In the genomic region with DNA sequence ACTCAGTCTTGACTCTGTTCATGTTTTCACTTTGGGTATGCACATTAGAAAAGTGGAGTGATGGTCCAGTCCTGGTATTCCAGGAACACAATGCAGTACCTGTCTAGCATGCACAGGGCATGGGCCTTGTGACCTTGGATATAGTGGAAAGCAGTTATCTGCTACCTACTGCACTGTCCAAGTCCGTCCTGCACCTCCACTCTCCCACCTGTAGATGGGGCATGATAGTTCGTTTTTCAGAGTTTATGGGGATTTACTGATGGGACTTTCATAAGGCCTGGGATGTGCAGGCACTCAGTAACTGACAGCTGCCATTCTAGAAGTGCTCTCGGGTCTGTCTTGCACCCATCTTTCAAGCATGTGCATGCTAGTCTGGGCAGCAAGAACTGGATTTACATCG, we compare ENCODE assay signal across 15 mouse cellular contexts.
DNase-seq lines count a peak whose midpoint lies in the region; ATAC-seq and TF ChIP-seq lines count a peak whose summit lies in the region.
"Had no signal": no experiment of that assay in that cellular context is flagged by ENCODE, and none has a peak within 500 bp of the region (broad histone marks: within the 10 kb centered on the region; RNA-seq: fewer than 3 reads in every experiment).

No protein-coding gene starts in this region.

- TF ChIP-seq CTCF in hindbrain, postnatal 0 days (IDR thresholded peaks at IDR 0.05; ENCODE audit: low read depth) = peak; percentile 58
- TF ChIP-seq CTCF in lung, embryonic 14.5 days (IDR thresholded peaks at IDR 0.05; ENCODE audit: low read depth) = peak; percentile 20; the same call in 1 of the 2 replicates
- peak; percentile 30; the same call in 1 of the 2 replicates for TF ChIP-seq CTCF in cortical plate, adult 2 months (IDR thresholded peaks at IDR 0.05; ENCODE audit: extremely low read depth, insufficient read depth, low read length)

- H3K27me3 ChIP-seq in hindbrain, postnatal 0 days (ENCODE audit: insufficient read depth, low read length) = no peaks in the 10 kb centered on the region
- H3K27me3 ChIP-seq in hindbrain, embryonic 14.5 days (ENCODE audit: control insufficient read depth, insufficient read depth, low read length) = no peaks in the 10 kb centered on the region
- H3K27me3 ChIP-seq in lung, embryonic 14.5 days (ENCODE audit: insufficient read depth, low read length) = no peaks in the 10 kb centered on the region
- H3K27me3 ChIP-seq: heart, embryonic 15.5 days; hindbrain, embryonic 13.5 days; neural tube, embryonic 12.5 days had no signal

- DNase-seq in hindbrain, postnatal 0 days (ENCODE audit: low spot score) = no peak
- no peak for DNase-seq in hindbrain, embryonic 14.5 days (ENCODE audit: low spot score)
- DNase-seq in lung, embryonic 14.5 days = no peak
- DNase-seq in lung, adult 18-20 months = no peak
- peak; percentile 11 for DNase-seq in ES-CJ7 (ENCODE audit: low read depth, low spot score)
- no peak for DNase-seq in adrenal gland, postnatal 36 days
- DNase-seq: cerebellum, adult 11 months; cerebellum, postnatal 36 days; kidney, adult 9 months; lung, postnatal 10 days had no signal

- no peak overlapping the region for H3K4me2 ChIP-seq in hindbrain, postnatal 0 days (ENCODE audit: low read depth, low read length)
- H3K4me2 ChIP-seq in hindbrain, embryonic 14.5 days (replicated peaks) = no peak overlapping the region
- no peak overlapping the region for H3K4me2 ChIP-seq in lung, embryonic 14.5 days
- H3K4me2 ChIP-seq: embryonic facial prominence, embryonic 15.5 days; heart, embryonic 15.5 days; hindbrain, embryonic 13.5 days; neural tube, embryonic 12.5 days had no signal

- no peak overlapping the region for H3K9ac ChIP-seq in hindbrain, postnatal 0 days (replicated peaks; ENCODE audit: low read length)
- H3K9ac ChIP-seq in hindbrain, embryonic 14.5 days = no peak overlapping the region
- no peak overlapping the region for H3K9ac ChIP-seq in lung, embryonic 14.5 days
- H3K9ac ChIP-seq: embryonic facial prominence, embryonic 15.5 days; heart, embryonic 15.5 days; hindbrain, embryonic 13.5 days; neural tube, embryonic 12.5 days had no signal

- H3K9me3 ChIP-seq in hindbrain, postnatal 0 days (ENCODE audit: low read length) = no peaks in the 10 kb centered on the region
- H3K9me3 ChIP-seq in hindbrain, embryonic 14.5 days (ENCODE audit: control insufficient read depth, low read length) = no peaks in the 10 kb centered on the region
- no peaks in the 10 kb centered on the region for H3K9me3 ChIP-seq in lung, embryonic 14.5 days (ENCODE audit: low read depth, low read length)
- H3K9me3 ChIP-seq: embryonic facial prominence, embryonic 15.5 days; heart, embryonic 15.5 days; hindbrain, embryonic 13.5 days; neural tube, embryonic 12.5 days had no signal

- WGBS in hindbrain, postnatal 0 days = 74% methylated on average over 4 of the region's 4 CpGs
- WGBS in hindbrain, embryonic 14.5 days = 82% methylated on average over 4 of the region's 4 CpGs
- WGBS in lung, embryonic 14.5 days = 66% methylated on average over 4 of the region's 4 CpGs

- H3K36me3 ChIP-seq in hindbrain, postnatal 0 days (ENCODE audit: insufficient read depth, low read length) = no peaks in the 10 kb centered on the region
- H3K36me3 ChIP-seq in hindbrain, embryonic 14.5 days (replicated peaks; ENCODE audit: control insufficient read depth, insufficient read depth) = no peaks in the 10 kb centered on the region
- no peaks in the 10 kb centered on the region for H3K36me3 ChIP-seq in lung, embryonic 14.5 days (ENCODE audit: insufficient read depth)
- H3K36me3 ChIP-seq: embryonic facial prominence, embryonic 15.5 days; heart, embryonic 15.5 days; hindbrain, embryonic 13.5 days; neural tube, embryonic 12.5 days had no signal

- no peak for ATAC-seq in hindbrain, postnatal 0 days
- no peak for ATAC-seq in hindbrain, embryonic 14.5 days (ENCODE audit: low FRiP score)
- ATAC-seq in lung, embryonic 14.5 days (ENCODE audit: insufficient read depth) = no peak

- no peak overlapping the region for H3K27ac ChIP-seq in hindbrain, postnatal 0 days
- no peak overlapping the region for H3K27ac ChIP-seq in hindbrain, embryonic 14.5 days
- no peak overlapping the region for H3K27ac ChIP-seq in lung, embryonic 14.5 days (ENCODE audit: low read depth)
- no peak overlapping the region for H3K27ac ChIP-seq in cortical plate, adult 2 months (ENCODE audit: insufficient read depth, low read length)
- H3K27ac ChIP-seq: embryonic facial prominence, embryonic 15.5 days; heart, embryonic 15.5 days; hindbrain, embryonic 13.5 days; neural tube, embryonic 12.5 days had no signal

- no peak overlapping the region for H3K4me3 ChIP-seq in hindbrain, postnatal 0 days (ENCODE audit: low read length)
- no peak overlapping the region for H3K4me3 ChIP-seq in hindbrain, embryonic 14.5 days (replicated peaks; ENCODE audit: low read length)
- H3K4me3 ChIP-seq in lung, embryonic 14.5 days (ENCODE audit: low read depth, low read length) = no peak overlapping the region
- H3K4me3 ChIP-seq in cortical plate, adult 2 months (ENCODE audit: insufficient read depth, low read length) = no peak overlapping the region
- H3K4me3 ChIP-seq: embryonic facial prominence, embryonic 15.5 days; heart, embryonic 15.5 days; hindbrain, embryonic 13.5 days; neural tube, embryonic 12.5 days had no signal

- H3K4me1 ChIP-seq in hindbrain, postnatal 0 days (ENCODE audit: insufficient read depth, low read length) = no peaks in the 10 kb centered on the region
- peaks cover 10% of the 10 kb centered on the region for H3K4me1 ChIP-seq in hindbrain, embryonic 14.5 days (replicated peaks; ENCODE audit: control insufficient read depth, insufficient read depth, low read length)
- no peaks in the 10 kb centered on the region for H3K4me1 ChIP-seq in lung, embryonic 14.5 days (ENCODE audit: insufficient read depth)
- peaks cover 3% of the 10 kb centered on the region; the same call in 1 of the 2 replicates for H3K4me1 ChIP-seq in cortical plate, adult 2 months (ENCODE audit: control insufficient read depth, insufficient read depth, low read length)
- H3K4me1 ChIP-seq: embryonic facial prominence, embryonic 15.5 days; heart, embryonic 15.5 days had no signal

- no peak for TF ChIP-seq POLR2A in cortical plate, adult 2 months (IDR thresholded peaks at IDR 0.05; ENCODE audit: extremely low read depth, insufficient read depth, low read length)
